Mouse (Mus musculus) ES-E14 (cell line): ENCODE results near the gene Med7.

Experiments used
- CHD2 ChIP-seq: IDR thresholded peaks from 2 replicates; pipeline ENCODE4 v1.6.1; 2014; ENCODE audit warnings: mild to moderate bottlenecking, low read depth, low read length, inconsistent platforms
- HCFC1 ChIP-seq: IDR thresholded peaks from 2 replicates; pipeline ENCODE4 v1.6.1; 2012; ENCODE audit warnings: low read length, inconsistent platforms, borderline replicate concordance; ENCODE audit not compliant: insufficient read depth
- ZC3H11A ChIP-seq: IDR thresholded peaks from 2 replicates; pipeline ENCODE4 v1.6.1; 2012; ENCODE audit warnings: low read depth, mild to moderate bottlenecking, inconsistent platforms, low read length, borderline replicate concordance

GRCm38 (mm10) chr11:46387061-46387460 lies 49.7 kb upstream of the Med7 start:
- TF ChIP-seq HCFC1 (no peak), CHD2 (no peak), ZC3H11A (no peak)
